Mouse (Mus musculus): ENCODE measurements around the gene Dock8.

DNA sequence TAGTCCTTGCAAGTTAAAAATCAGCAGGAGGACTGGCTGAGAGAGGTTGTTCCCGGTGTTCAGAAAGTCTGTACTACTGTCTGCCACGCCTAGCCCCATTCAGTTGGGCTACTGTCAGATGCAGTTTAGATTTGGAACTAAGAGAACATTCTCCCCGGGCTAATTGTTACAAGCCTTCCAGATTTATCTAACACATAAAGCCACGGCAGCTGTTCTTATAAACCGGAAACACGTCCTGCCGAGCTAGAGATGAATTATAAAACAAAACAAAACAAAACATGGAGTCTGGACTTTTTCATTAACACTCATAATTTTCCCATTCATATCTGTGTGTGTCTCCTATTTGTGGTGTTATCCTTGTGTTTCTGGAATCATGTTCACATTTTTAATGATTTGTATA lies 87.8 kb downstream of the Dock8 start:
- no peak for TF ChIP-seq GATA1 (IDR thresholded peaks at IDR 0.05; ENCODE audit: borderline replicate concordance, low read length)
- no peak for TF ChIP-seq FLI1 (IDR thresholded peaks at IDR 0.05; ENCODE audit: low read length)

Measured in megakaryocyte, embryonic 14.5 days (primary cell).